Mouse (Mus musculus) myocyte (in vitro differentiated cells): ENCODE measurements around the gene Gstt1. TPM values are rescaled to one million over a fixed set of nuclear protein-coding genes. Genes with fewer than 3 reads are reported as not detected.

Experiments
- H3K27me3 ChIP-seq: one replicate; pipeline ENCODE4 v1.6.1; 2011; ENCODE audit not compliant: control insufficient read depth, insufficient read depth, insufficient read length
- H3K36me3 ChIP-seq: one replicate; pipeline ENCODE4 v1.6.1; 2011; ENCODE audit not compliant: control insufficient read depth, insufficient read depth
- H3K4me2 ChIP-seq: one replicate; pipeline ENCODE4 v1.6.1; 2011; ENCODE audit warnings: low read depth, control low read depth
- H3K4me3 ChIP-seq: one replicate; pipeline ENCODE4 v1.5.1; 2011; ENCODE audit warnings: mild to moderate bottlenecking, control low read depth, moderate library complexity
- H3K79me2 ChIP-seq: one replicate; pipeline ENCODE4 v1.6.1; 2011; ENCODE audit not compliant: control insufficient read depth, insufficient read depth
- H3ac ChIP-seq: one replicate; pipeline ENCODE4 v1.6.1; 2011; ENCODE audit not compliant: control insufficient read depth, insufficient read length
- CEBPB ChIP-seq: IDR thresholded peaks from 2 replicates; pipeline ENCODE4 v1.6.1; 2011; ENCODE audit warnings: mild to moderate bottlenecking, moderate library complexity; ENCODE audit not compliant: poor library complexity, insufficient read depth, severe bottlenecking
- E2F4 ChIP-seq: IDR thresholded peaks from one replicate; pipeline ENCODE4 v1.6.1; 2011; ENCODE audit warnings: mild to moderate bottlenecking, control low read depth, moderate library complexity; ENCODE audit not compliant: insufficient read depth
- MAX ChIP-seq: IDR thresholded peaks from one replicate; pipeline ENCODE4 v1.6.1; 2011; ENCODE audit warnings: low read depth, mild to moderate bottlenecking, control low read depth
- MYOD1 ChIP-seq, 3 experiments: IDR thresholded peaks; one replicate each; pipeline ENCODE4 v1.6.1; 2011; ENCODE audit warnings: control low read depth in 2 of 3, low read depth in 2 of 3, mild to moderate bottlenecking in 2 of 3, moderate library complexity in 1 of 3; ENCODE audit not compliant: insufficient read length in 2 of 3, control insufficient read depth in 1 of 3
- MYOG ChIP-seq, 3 experiments: IDR thresholded peaks; one replicate each; pipeline ENCODE4 v1.6.1; 2011; ENCODE audit warnings: control low read depth in 2 of 3, low read depth in 2 of 3, mild to moderate bottlenecking in 2 of 3; ENCODE audit not compliant: insufficient read length in 2 of 3, control insufficient read depth in 1 of 3, insufficient read depth in 1 of 3
- POLR2A ChIP-seq: IDR thresholded peaks from one replicate; pipeline ENCODE4 v1.6.1; 2011; ENCODE audit warnings: low read depth, mild to moderate bottlenecking, control low read depth, moderate library complexity; ENCODE audit not compliant: insufficient read length
- POLR2AphosphoS2 ChIP-seq: IDR thresholded peaks from one replicate; pipeline ENCODE4 v1.6.1; 2011; ENCODE audit warnings: low read depth, control low read depth; ENCODE audit not compliant: insufficient read length
- REST ChIP-seq: IDR thresholded peaks from one replicate; pipeline ENCODE4 v1.6.1; 2011; ENCODE audit warnings: mild to moderate bottlenecking, control low read depth, moderate library complexity; ENCODE audit not compliant: insufficient read depth, insufficient read length
- SRF ChIP-seq: IDR thresholded peaks from one replicate; pipeline ENCODE4 v1.6.1; 2011; ENCODE audit warnings: low read depth; ENCODE audit not compliant: control insufficient read depth, insufficient read length
- TCF12 ChIP-seq: IDR thresholded peaks from one replicate; pipeline ENCODE4 v1.6.1; 2011; ENCODE audit warnings: mild to moderate bottlenecking, control low read depth; ENCODE audit not compliant: poor library complexity, insufficient read depth, severe bottlenecking
- TCF3 ChIP-seq: IDR thresholded peaks from one replicate; pipeline ENCODE4 v1.6.1; 2011; ENCODE audit warnings: low read depth, control low read depth; ENCODE audit not compliant: insufficient read length
- USF1 ChIP-seq: IDR thresholded peaks from one replicate; pipeline ENCODE4 v1.6.1; 2011; ENCODE audit warnings: low read depth, mild to moderate bottlenecking, control low read depth, moderate library complexity
- polyA plus RNA-seq: library from polyadenylated mRNA; unstranded; fragments of >200 nt; fragmentation: generic; extraction: Trizol; gene quantifications from one replicate; pipeline ENCODE4 v1.2.1, GENCODE M21; 2012; ENCODE audit warnings: missing spikeins

Gstt1 gene
- polyA plus RNA-seq, 1 experiment = 1.3 TPM

GRCm38 (mm10) chr10:75790773-75791172, 7.6 kb downstream of the Gstt1 start:
- TF ChIP-seq TCF12 = no peak
- TF ChIP-seq POLR2A = no peak
- TF ChIP-seq MYOD1 (IDR thresholded peaks at IDR 0.05; ENCODE audit: control insufficient read depth in 1 of 3, insufficient read length in 2 of 3, low read depth in 2 of 3) = no peak
- no peak for TF ChIP-seq MAX
- TF ChIP-seq REST = no peak
- no peak for TF ChIP-seq E2F4
- no peak for TF ChIP-seq TCF3
- no peak for TF ChIP-seq SRF
- no peak for TF ChIP-seq CEBPB
- TF ChIP-seq USF1 = no peak
- TF ChIP-seq MYOG (IDR thresholded peaks at IDR 0.05; ENCODE audit: control insufficient read depth in 1 of 3, insufficient read depth in 1 of 3, insufficient read length in 2 of 3, low read depth in 2 of 3) = no peak
- TF ChIP-seq POLR2AphosphoS2 = no peak
- H3K4me3 ChIP-seq = no peak overlapping the region

GRCm38 (mm10) chr10:75789841-75790240, 8.5 kb downstream of the Gstt1 start:
- H3K4me2 ChIP-seq = no peak overlapping the region
- peaks cover 3% of the 10 kb centered on the region for H3K27me3 ChIP-seq
- no peak overlapping the region for H3ac ChIP-seq
- H3K36me3 ChIP-seq = no peaks in the 10 kb centered on the region
- H3K4me3 ChIP-seq = no peak overlapping the region
- TF ChIP-seq TCF3 = no peak
- TF ChIP-seq USF1 = no peak
- TF ChIP-seq SRF = no peak
- no peak for TF ChIP-seq MAX
- no peak for TF ChIP-seq MYOD1 (IDR thresholded peaks at IDR 0.05; ENCODE audit: control insufficient read depth in 1 of 3, insufficient read length in 2 of 3, low read depth in 2 of 3)
- TF ChIP-seq CEBPB = no peak
- TF ChIP-seq REST = no peak
- no peak for TF ChIP-seq MYOG (IDR thresholded peaks at IDR 0.05; ENCODE audit: control insufficient read depth in 1 of 3, insufficient read depth in 1 of 3, insufficient read length in 2 of 3, low read depth in 2 of 3)
- no peak for TF ChIP-seq POLR2A
- no peak for TF ChIP-seq E2F4
- no peaks in the 10 kb centered on the region for H3K79me2 ChIP-seq

More at GRCm38 (mm10) chr10:75790773-75791172, 7.6 kb downstream of the Gstt1 start:
- Histone ChIP-seq H3K79me2 (no peaks in the 10 kb centered on the region), H3K27me3 (no peaks in the 10 kb centered on the region), H3K4me2 (peak overlapping the region; percentile 2), H3K36me3 (no peaks in the 10 kb centered on the region), H3ac (no peak overlapping the region)

GRCm38 (mm10) chr10:75789081-75789735, 9.2 kb downstream of the Gstt1 start:
- Histone ChIP-seq H3K4me2 (no peak overlapping the region), H3K36me3 (no peaks in the 10 kb centered on the region), H3ac (no peak overlapping the region), H3K79me2 (no peaks in the 10 kb centered on the region), H3K27me3 (peaks cover 5% of the 10 kb centered on the region), H3K4me3 (no peak overlapping the region)
- TF ChIP-seq MYOD1 (IDR thresholded peaks at IDR 0.05; ENCODE audit: control insufficient read depth in 1 of 3, insufficient read length in 2 of 3, low read depth in 2 of 3) = no peak
- no peak for TF ChIP-seq MAX
- no peak for TF ChIP-seq POLR2AphosphoS2
- TF ChIP-seq MYOG (IDR thresholded peaks at IDR 0.05; ENCODE audit: control insufficient read depth in 1 of 3, insufficient read depth in 1 of 3, insufficient read length in 2 of 3, low read depth in 2 of 3) = no peak
- no peak for TF ChIP-seq REST
- TF ChIP-seq TCF3 = no peak

- no peak overlapping the region for H3K4me2 ChIP-seq
Measured at GRCm38 (mm10) chr10:75788277-75788676, 10.1 kb downstream of the Gstt1 start.

More at GRCm38 (mm10) chr10:75788277-75788676, 10.1 kb downstream of the Gstt1 start:
- TF ChIP-seq POLR2A (no peak), REST (no peak), TCF3 (no peak), MAX (no peak), SRF (no peak), USF1 (no peak), MYOD1 (IDR thresholded peaks at IDR 0.05; ENCODE audit: control insufficient read depth in 1 of 3, insufficient read length in 2 of 3, low read depth in 2 of 3) (no peak), TCF12 (no peak), POLR2AphosphoS2 (no peak), MYOG (IDR thresholded peaks at IDR 0.05; ENCODE audit: control insufficient read depth in 1 of 3, insufficient read depth in 1 of 3, insufficient read length in 2 of 3, low read depth in 2 of 3) (no peak), E2F4 (no peak), CEBPB (no peak)
- H3K79me2 ChIP-seq = no peaks in the 10 kb centered on the region
- H3K27me3 ChIP-seq = peaks cover 11% of the 10 kb centered on the region
- no peak overlapping the region for H3ac ChIP-seq
- no peaks in the 10 kb centered on the region for H3K36me3 ChIP-seq
- H3K4me3 ChIP-seq = no peak overlapping the region
